Mouse (Mus musculus): ENCODE measurements at regions not wholly inside any gene's neighbourhood (a gene's known extent, or its start where the extent isn't known, plus 50 kb on each side); places are given as distances from the start of the nearest gene placed in this dataset.

DNA sequence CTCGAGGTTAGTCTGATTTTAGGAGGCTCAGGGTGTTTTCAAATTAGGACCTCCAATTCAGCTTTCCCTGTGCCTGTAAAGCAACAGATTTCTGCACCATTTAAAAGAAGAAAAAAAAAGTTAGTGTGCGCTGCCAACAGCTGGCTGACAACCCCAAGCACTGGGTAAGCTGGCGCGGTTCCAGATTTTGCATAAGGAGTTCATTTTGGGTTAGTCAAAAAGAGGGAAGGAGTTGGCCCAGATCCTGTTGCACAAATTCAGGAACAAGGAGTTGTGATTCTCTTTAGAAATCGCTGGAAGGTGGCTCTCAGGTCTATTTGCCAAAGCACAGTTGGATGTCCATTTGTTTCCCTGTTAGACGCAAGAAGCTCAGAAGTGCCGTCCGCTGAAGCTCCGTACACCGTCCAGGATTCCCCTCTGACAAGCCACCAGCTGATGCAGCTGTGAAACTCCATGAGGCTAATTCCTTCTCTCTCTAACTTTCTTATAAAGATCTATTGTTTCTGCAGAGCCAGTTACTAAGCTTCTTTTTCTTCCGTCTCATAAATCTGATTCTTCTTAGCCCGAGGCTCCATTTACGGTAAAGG is 184.6 kb downstream of the Cand1 start:
- DNase-seq (ENCODE audit: low spot score in 2 of 2): peak in 1 of 2 experiments; percentile 50

- no peak for DNase-seq (ENCODE audit: low spot score in 2 of 2)
Observed at GRCm38 (mm10) chr10:119054191-119055175, 184.5 kb upstream of the Dyrk2 start.

- DNase-seq (ENCODE audit: low spot score in 2 of 2): no peak
Observed at GRCm38 (mm10) chr10:119052441-119053041, 182.5 kb upstream of the Dyrk2 start.

- no peak for DNase-seq (ENCODE audit: low spot score in 2 of 2)
Observed at GRCm38 (mm10) chr10:119051598-119051997, 181.6 kb upstream of the Dyrk2 start.

GRCm38 (mm10) chr10:119050017-119050685 is 180.1 kb upstream of the Dyrk2 start:
- no peak for DNase-seq (ENCODE audit: low spot score in 2 of 2)

DNA sequence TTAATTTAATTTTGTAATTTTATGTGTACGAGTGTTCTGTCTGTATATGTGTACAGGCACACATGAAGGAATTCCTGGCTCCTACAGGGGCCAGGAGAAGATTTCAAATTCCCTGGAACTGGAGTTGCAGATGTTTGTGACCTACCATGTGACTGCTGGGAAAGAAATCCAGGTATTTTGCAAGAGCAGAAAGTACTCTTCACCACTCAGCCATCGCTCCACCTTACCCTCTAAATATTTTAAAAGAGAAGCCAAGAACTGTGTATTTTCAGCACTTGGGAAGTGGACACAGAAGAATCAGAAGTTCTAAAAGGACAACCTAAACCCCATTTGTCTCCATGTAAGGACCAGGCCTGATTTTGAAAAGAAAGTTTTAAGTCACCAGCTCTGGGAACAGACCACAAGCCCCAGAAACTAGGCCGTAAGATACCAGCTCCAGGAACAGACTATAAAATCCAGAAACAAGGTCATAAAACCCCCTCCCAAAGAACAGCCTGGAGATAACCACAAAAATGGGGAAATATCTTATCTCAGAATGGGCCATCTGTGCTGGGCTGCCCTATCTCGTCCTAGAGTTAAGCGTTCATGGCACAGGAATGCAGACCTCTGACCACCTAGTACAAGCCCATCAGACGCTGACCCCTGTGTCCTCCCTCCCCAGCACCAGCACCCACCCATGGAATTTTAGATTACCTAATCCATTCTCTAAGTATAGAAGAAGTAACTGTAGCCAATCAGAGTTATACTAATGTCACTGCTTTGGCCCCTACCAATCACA is 178.8 kb upstream of the Dyrk2 start:
- no peak for DNase-seq (ENCODE audit: low spot score in 2 of 2)

GRCm38 (mm10) chr10:119045059-119045458 is 175.1 kb upstream of the Dyrk2 start:
- DNase-seq (ENCODE audit: low spot score in 2 of 2): no peak

DNA sequence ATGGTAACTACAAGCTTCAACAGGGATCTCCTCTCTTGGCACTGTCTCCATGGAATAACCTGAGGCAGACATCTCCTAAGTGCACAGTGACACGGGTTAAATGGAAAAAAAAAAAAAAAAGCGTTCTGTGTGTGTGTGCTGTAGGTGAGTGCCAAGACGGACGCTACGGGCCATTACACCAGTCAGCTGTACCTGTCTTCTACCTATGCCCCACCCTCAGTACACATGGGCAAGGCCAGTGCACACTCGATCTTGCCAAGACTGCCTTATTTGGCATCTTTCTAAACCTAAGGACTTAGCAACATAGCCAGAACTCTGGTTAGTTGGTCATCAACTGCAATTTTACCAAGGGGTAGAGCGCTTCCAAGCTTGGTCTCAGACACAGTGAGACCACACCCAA is 173.1 kb upstream of the Dyrk2 start:
- no peak for DNase-seq (ENCODE audit: low spot score in 2 of 2)

GRCm38 (mm10) chr10:119040205-119040604 is 170.2 kb upstream of the Dyrk2 start:
- DNase-seq (ENCODE audit: low spot score in 2 of 2): no peak

GRCm38 (mm10) chr10:119039732-119040131 is 169.7 kb upstream of the Dyrk2 start:
- no peak for DNase-seq (ENCODE audit: low spot score in 2 of 2)

- DNase-seq (ENCODE audit: low spot score in 2 of 2): no peak
Observed at GRCm38 (mm10) chr10:119038991-119039390, 169.0 kb upstream of the Dyrk2 start.

GRCm38 (mm10) chr10:119037781-119038180 is 167.8 kb upstream of the Dyrk2 start:
- DNase-seq (ENCODE audit: low spot score in 2 of 2): no peak

DNA sequence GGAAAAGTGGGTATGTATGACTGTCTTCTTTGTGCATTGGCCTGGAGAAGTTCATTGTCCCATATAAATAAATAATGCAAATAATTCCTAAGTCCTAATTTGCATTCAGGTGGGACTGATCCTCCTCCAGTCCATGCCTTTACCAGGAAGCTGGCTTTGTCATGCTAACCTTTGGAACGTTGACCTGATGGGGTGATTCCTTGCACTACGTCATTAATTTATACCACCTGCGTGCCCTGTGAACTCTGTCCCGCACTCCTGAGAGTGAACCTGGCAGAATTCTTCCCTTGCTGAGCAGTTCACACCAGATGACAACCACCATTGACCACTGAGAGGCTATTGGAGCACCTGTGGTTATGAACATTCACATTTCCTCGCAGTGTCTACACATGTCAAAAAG is 165.9 kb upstream of the Dyrk2 start:
- no peak for DNase-seq (ENCODE audit: low spot score in 2 of 2)

- no peak for DNase-seq (ENCODE audit: low spot score in 2 of 2)
Observed at GRCm38 (mm10) chr10:119034396-119034795, 164.4 kb upstream of the Dyrk2 start.

GRCm38 (mm10) chr10:119031282-119032275 is 161.6 kb upstream of the Dyrk2 start:
- DNase-seq (ENCODE audit: low spot score in 2 of 2): no peak

- no peak for DNase-seq (ENCODE audit: low spot score in 2 of 2)
Observed at GRCm38 (mm10) chr10:119028480-119029137, 158.6 kb upstream of the Dyrk2 start.

DNA sequence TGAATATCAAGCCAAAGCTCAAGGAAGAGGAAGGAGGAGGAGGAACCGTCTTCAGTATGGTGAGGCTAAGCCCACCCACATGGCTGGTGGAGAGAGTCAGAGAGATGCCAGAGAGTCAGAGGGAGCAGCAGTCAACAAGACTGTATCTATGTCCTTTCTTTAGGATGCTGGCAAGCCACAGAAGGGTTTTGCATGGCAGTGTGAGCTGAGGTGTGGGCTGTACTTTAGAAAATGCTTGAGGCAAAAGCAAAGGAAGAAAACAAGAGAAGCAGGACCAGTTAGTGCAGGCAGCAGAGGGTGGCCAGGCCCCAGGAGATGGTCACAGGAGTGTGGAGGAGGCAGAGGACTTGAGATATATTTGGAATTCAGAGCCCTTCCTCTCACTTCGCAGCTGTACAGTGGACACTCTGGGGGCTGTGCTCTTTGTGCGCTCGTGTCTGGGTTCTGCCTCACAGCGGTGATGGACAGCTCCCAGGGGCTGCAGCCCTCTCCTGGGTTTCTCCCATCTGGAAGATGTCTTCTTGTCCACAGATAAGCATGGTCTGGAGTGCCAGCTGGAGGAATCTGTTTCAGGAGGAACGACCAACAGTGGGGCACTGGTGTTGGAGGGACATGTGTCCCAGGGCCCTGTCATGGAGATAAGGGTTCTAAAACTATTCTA is 157.4 kb upstream of the Dyrk2 start:
- DNase-seq (ENCODE audit: low spot score in 2 of 2): no peak

GRCm38 (mm10) chr10:119026291-119026690 is 156.3 kb upstream of the Dyrk2 start:
- DNase-seq (ENCODE audit: low spot score in 2 of 2): no peak

Measured in adrenal gland, postnatal 4 days (tissue).